Mouse (Mus musculus): Measurements from ENCODE around the gene Itpkc. TPM values are rescaled to one million over a fixed set of nuclear protein-coding genes. Genes with fewer than 3 reads are reported as not detected.

The Itpkc gene
- polyA plus RNA-seq, 1 experiment from 2014 or later: 3.2 TPM

GRCm38 (mm10) chr7:27221939-27222338 lies 6.5 kb downstream of the Itpkc start:
- H3K4me3 ChIP-seq (ENCODE audit: low read depth, low read length): no peak overlapping the region
- no peak overlapping the region for H3K9ac ChIP-seq (ENCODE audit: low read depth, low read length)
- no peaks in the 10 kb centered on the region for H3K27me3 ChIP-seq (ENCODE audit: control insufficient read depth, insufficient read depth, low read length)
- WGBS (ENCODE audit: insufficient replicate concordance): 67% methylated on average over 6 of the region's 6 CpGs
- H3K27ac ChIP-seq (ENCODE audit: low read depth, low read length): no peak overlapping the region
- no peaks in the 10 kb centered on the region for H3K9me3 ChIP-seq (replicated peaks; ENCODE audit: control insufficient read depth, low read length)
- no peak for ATAC-seq (replicated peaks; ENCODE audit: insufficient number of reproducible peaks, low FRiP score, low TSS enrichment)
- peaks cover 20% of the 10 kb centered on the region; the same call in 1 of the 2 replicates for H3K4me1 ChIP-seq (ENCODE audit: control insufficient read depth, insufficient read depth, low read length)
- H3K36me3 ChIP-seq (ENCODE audit: control insufficient read depth, insufficient read depth, low read length): no peaks in the 10 kb centered on the region; the same call in none of the 2 replicates
- no peak overlapping the region for H3K4me2 ChIP-seq

DNA sequence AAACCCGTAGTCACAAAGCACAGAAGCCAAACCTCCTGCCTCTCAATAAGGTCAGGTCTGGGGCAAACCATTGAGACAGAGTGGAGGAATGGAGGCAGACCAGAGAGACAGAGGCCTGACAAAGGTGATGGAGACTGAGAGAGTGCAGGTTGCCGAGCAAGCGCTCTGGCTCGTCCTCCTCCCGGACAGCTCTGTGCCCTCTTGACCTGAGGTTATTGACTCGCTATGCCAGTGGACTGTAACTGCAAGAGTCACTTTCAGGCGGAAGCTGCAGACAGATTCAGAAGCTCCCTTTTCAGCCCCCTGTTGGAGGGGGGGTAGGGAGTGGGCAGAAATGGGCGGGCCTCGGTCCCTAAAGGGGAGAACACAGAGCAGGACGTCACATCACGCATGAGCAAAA lies 8.5 kb downstream of the Itpkc start:
- ATAC-seq (replicated peaks; ENCODE audit: insufficient number of reproducible peaks, low FRiP score, low TSS enrichment): no peak
- Histone ChIP-seq H3K4me1 (ENCODE audit: control insufficient read depth, insufficient read depth, low read length) (0 out of 2 replicates have a peak, but pooled peaks cover 4% of the 10 kb centered on the region), H3K9ac (ENCODE audit: low read depth, low read length) (no peak overlapping the region), H3K27me3 (ENCODE audit: control insufficient read depth, insufficient read depth, low read length) (no peaks in the 10 kb centered on the region), H3K36me3 (ENCODE audit: control insufficient read depth, insufficient read depth, low read length) (no peaks in the 10 kb centered on the region; the same call in none of the 2 replicates), H3K4me2 (no peak overlapping the region), H3K4me3 (ENCODE audit: low read depth, low read length) (no peak overlapping the region), H3K9me3 (replicated peaks; ENCODE audit: control insufficient read depth, low read length) (no peaks in the 10 kb centered on the region), H3K27ac (ENCODE audit: low read depth, low read length) (no peak overlapping the region)
- WGBS (ENCODE audit: insufficient replicate concordance): 83% methylated on average over 11 of the region's 11 CpGs

DNA sequence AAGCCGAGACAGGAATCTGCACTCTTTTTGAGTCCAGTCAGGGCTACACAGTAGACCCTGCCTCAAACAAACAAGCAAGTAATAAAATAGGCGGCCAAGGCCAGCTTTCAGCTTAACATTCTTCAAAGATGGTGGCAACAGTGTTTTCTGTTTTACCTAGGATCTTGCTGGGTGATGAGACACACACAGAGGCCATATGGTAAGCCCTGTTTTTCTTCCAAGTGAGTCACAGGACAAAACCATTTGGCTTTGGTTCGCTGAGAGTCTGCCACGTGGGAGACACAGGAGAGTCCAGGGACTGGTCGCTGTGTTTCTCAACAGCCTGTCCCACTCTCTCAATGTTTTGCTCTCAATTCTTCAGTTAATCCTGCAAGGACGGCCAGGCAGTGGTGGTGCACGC lies 9.9 kb downstream of the Itpkc start:
- WGBS (ENCODE audit: insufficient replicate concordance): 79% methylated on average over 7 of the region's 7 CpGs
- Histone ChIP-seq H3K9ac (ENCODE audit: low read depth, low read length) (no peak overlapping the region), H3K4me1 (ENCODE audit: control insufficient read depth, insufficient read depth, low read length) (no peaks in the 10 kb centered on the region), H3K27me3 (ENCODE audit: control insufficient read depth, insufficient read depth, low read length) (no peaks in the 10 kb centered on the region), H3K4me2 (no peak overlapping the region), H3K9me3 (replicated peaks; ENCODE audit: control insufficient read depth, low read length) (no peaks in the 10 kb centered on the region), H3K36me3 (ENCODE audit: control insufficient read depth, insufficient read depth, low read length) (peaks cover 4% of the 10 kb centered on the region; the same call in 1 of the 2 replicates), H3K4me3 (ENCODE audit: low read depth, low read length) (no peak overlapping the region), H3K27ac (ENCODE audit: low read depth, low read length) (no peak overlapping the region)
- ATAC-seq (replicated peaks; ENCODE audit: insufficient number of reproducible peaks, low FRiP score, low TSS enrichment): no peak

GRCm38 (mm10) chr7:27212626-27213025 lies 15.8 kb downstream of the Itpkc start:
- H3K27me3 ChIP-seq (ENCODE audit: control insufficient read depth, insufficient read depth, low read length): no peaks in the 10 kb centered on the region
- H3K4me2 ChIP-seq: no peak overlapping the region
- no peaks in the 10 kb centered on the region for H3K4me1 ChIP-seq (ENCODE audit: control insufficient read depth, insufficient read depth, low read length)
- H3K4me3 ChIP-seq (ENCODE audit: low read depth, low read length): no peak overlapping the region
- H3K9me3 ChIP-seq (replicated peaks; ENCODE audit: control insufficient read depth, low read length): no peaks in the 10 kb centered on the region
- ATAC-seq (replicated peaks; ENCODE audit: insufficient number of reproducible peaks, low FRiP score, low TSS enrichment): no peak
- WGBS (ENCODE audit: insufficient replicate concordance): 80% methylated on average over 2 of the region's 2 CpGs
- H3K27ac ChIP-seq (ENCODE audit: low read depth, low read length): no peak overlapping the region
- no peak overlapping the region for H3K9ac ChIP-seq (ENCODE audit: low read depth, low read length)
- H3K36me3 ChIP-seq (ENCODE audit: control insufficient read depth, insufficient read depth, low read length): peaks cover 20% of the 10 kb centered on the region

DNA sequence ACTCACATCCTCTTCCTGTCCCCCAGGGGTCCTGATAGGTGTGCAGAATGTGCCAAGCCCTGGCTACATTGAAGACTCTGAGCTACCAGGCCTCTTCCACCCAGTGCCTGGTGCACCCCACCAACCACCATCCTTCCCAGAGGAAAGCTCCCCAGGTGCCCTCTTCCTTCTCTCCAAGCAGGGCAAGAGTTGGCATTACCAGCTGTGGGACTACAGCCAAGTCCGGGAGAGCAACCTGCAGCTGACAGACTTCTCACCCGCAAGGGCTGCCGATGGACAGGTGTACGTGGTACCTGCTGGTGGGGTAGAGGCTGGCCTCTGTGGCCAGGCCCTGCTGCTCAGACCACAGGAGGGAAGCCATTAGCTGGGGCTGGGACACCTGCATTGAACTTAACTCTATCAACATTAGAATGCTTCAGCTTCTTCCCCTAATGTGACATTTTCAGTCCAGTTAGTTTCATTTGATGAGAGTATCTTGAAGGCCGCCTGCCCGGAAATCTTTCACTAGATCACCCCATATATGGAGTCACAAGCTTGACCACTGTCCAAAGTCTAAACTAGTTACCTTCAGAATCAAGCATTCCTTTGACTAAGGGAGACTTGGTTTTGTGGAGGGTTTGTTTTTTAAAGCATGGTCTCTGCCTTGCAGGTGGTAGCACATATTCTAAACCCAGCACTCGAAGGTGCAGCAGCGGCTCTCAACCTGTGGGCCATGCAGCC lies 24.6 kb downstream of the Itpkc start:
- Histone ChIP-seq H3K36me3 (ENCODE audit: control insufficient read depth, insufficient read depth, low read length) (peaks cover 9% of the 10 kb centered on the region; the same call in 1 of the 2 replicates), H3K9ac (ENCODE audit: low read depth, low read length) (no peak overlapping the region), H3K27me3 (ENCODE audit: control insufficient read depth, insufficient read depth, low read length) (no peaks in the 10 kb centered on the region), H3K4me3 (ENCODE audit: low read depth, low read length) (no peak overlapping the region), H3K27ac (ENCODE audit: low read depth, low read length) (no peak overlapping the region), H3K4me1 (ENCODE audit: control insufficient read depth, insufficient read depth, low read length) (no peaks in the 10 kb centered on the region), H3K4me2 (no peak overlapping the region), H3K9me3 (replicated peaks; ENCODE audit: control insufficient read depth, low read length) (no peaks in the 10 kb centered on the region)
- 95% methylated on average over 8 of the region's 8 CpGs for WGBS (ENCODE audit: insufficient replicate concordance)
- no peak for ATAC-seq (replicated peaks; ENCODE audit: insufficient number of reproducible peaks, low FRiP score, low TSS enrichment)

- Histone ChIP-seq H3K9ac (ENCODE audit: low read depth, low read length) (no peak overlapping the region), H3K4me2 (no peak overlapping the region), H3K4me1 (ENCODE audit: control insufficient read depth, insufficient read depth, low read length) (peaks cover 7% of the 10 kb centered on the region), H3K4me3 (ENCODE audit: low read depth, low read length) (no peak overlapping the region), H3K27ac (ENCODE audit: low read depth, low read length) (no peak overlapping the region), H3K36me3 (ENCODE audit: control insufficient read depth, insufficient read depth, low read length) (peaks cover 9% of the 10 kb centered on the region; the same call in 1 of the 2 replicates), H3K9me3 (replicated peaks; ENCODE audit: control insufficient read depth, low read length) (no peaks in the 10 kb centered on the region), H3K27me3 (ENCODE audit: control insufficient read depth, insufficient read depth, low read length) (no peaks in the 10 kb centered on the region)
- 93% methylated on average over 8 of the region's 8 CpGs for WGBS (ENCODE audit: insufficient replicate concordance)
- ATAC-seq (replicated peaks; ENCODE audit: insufficient number of reproducible peaks, low FRiP score, low TSS enrichment): no peak
Measured at GRCm38 (mm10) chr7:27198779-27199178, 29.7 kb downstream of the Itpkc start.

GRCm38 (mm10) chr7:27198355-27198754 lies 30.1 kb downstream of the Itpkc start:
- Histone ChIP-seq H3K9me3 (replicated peaks; ENCODE audit: control insufficient read depth, low read length) (no peaks in the 10 kb centered on the region), H3K4me2 (no peak overlapping the region), H3K27ac (ENCODE audit: low read depth, low read length) (no peak overlapping the region), H3K9ac (ENCODE audit: low read depth, low read length) (no peak overlapping the region), H3K36me3 (ENCODE audit: control insufficient read depth, insufficient read depth, low read length) (peaks cover 12% of the 10 kb centered on the region), H3K4me3 (ENCODE audit: low read depth, low read length) (no peak overlapping the region), H3K4me1 (ENCODE audit: control insufficient read depth, insufficient read depth, low read length) (peaks cover 8% of the 10 kb centered on the region), H3K27me3 (ENCODE audit: control insufficient read depth, insufficient read depth, low read length) (no peaks in the 10 kb centered on the region)
- no peak for ATAC-seq (replicated peaks; ENCODE audit: insufficient number of reproducible peaks, low FRiP score, low TSS enrichment)

- ATAC-seq (replicated peaks; ENCODE audit: insufficient number of reproducible peaks, low FRiP score, low TSS enrichment): no peak
- H3K4me3 ChIP-seq (ENCODE audit: low read depth, low read length): no peak overlapping the region
- WGBS (ENCODE audit: insufficient replicate concordance): 88% methylated on average over 8 of the region's 8 CpGs
- no peak overlapping the region for H3K27ac ChIP-seq (ENCODE audit: low read depth, low read length)
- peaks cover 11% of the 10 kb centered on the region for H3K36me3 ChIP-seq (ENCODE audit: control insufficient read depth, insufficient read depth, low read length)
- no peak overlapping the region for H3K4me2 ChIP-seq
- H3K9me3 ChIP-seq (replicated peaks; ENCODE audit: control insufficient read depth, low read length): no peaks in the 10 kb centered on the region
- H3K9ac ChIP-seq (ENCODE audit: low read depth, low read length): no peak overlapping the region
- no peaks in the 10 kb centered on the region for H3K27me3 ChIP-seq (ENCODE audit: control insufficient read depth, insufficient read depth, low read length)
- peaks cover 8% of the 10 kb centered on the region for H3K4me1 ChIP-seq (ENCODE audit: control insufficient read depth, insufficient read depth, low read length)
Measured at GRCm38 (mm10) chr7:27197634-27198033, 30.8 kb downstream of the Itpkc start.

- H3K4me3 ChIP-seq (ENCODE audit: low read depth, low read length): no peak overlapping the region
- H3K4me2 ChIP-seq: no peak overlapping the region
- no peaks in the 10 kb centered on the region for H3K27me3 ChIP-seq (ENCODE audit: control insufficient read depth, insufficient read depth, low read length)
- H3K4me1 ChIP-seq (ENCODE audit: control insufficient read depth, insufficient read depth, low read length): peaks cover 8% of the 10 kb centered on the region
- H3K36me3 ChIP-seq (ENCODE audit: control insufficient read depth, insufficient read depth, low read length): peaks cover 12% of the 10 kb centered on the region
- H3K9me3 ChIP-seq (replicated peaks; ENCODE audit: control insufficient read depth, low read length): no peaks in the 10 kb centered on the region
- H3K27ac ChIP-seq (ENCODE audit: low read depth, low read length): no peak overlapping the region
- 78% methylated on average over 3 of the region's 3 CpGs for WGBS (ENCODE audit: insufficient replicate concordance)
- H3K9ac ChIP-seq (ENCODE audit: low read depth, low read length): no peak overlapping the region
- ATAC-seq (replicated peaks; ENCODE audit: insufficient number of reproducible peaks, low FRiP score, low TSS enrichment): no peak
Measured at GRCm38 (mm10) chr7:27197136-27197535, 31.3 kb downstream of the Itpkc start.

Measured in heart, embryonic 11.5 days (tissue).